Mouse (Mus musculus) midbrain, embryonic 14.5 days (tissue): Measurements from ENCODE around the gene Adgrl3. TPM values are rescaled to one million over a fixed set of nuclear protein-coding genes. Genes with fewer than 3 reads are reported as not detected.

Experiments
- microRNA-seq: library from miRNA; unstranded; fragments of <30 nt; microRNA quantifications from one replicate; pipeline ENCODE4, GENCODE M21; 2016
- polyA plus RNA-seq: library from polyadenylated mRNA; unstranded; fragments of >200 nt; fragmentation: Nextera tagmentation; extraction: Ambion mirVana; gene quantifications from 2 replicates; pipeline ENCODE4 v1.2.1, GENCODE M21; 2014

Gene Adgrl3
- polyA plus RNA-seq, 1 experiment from 2014 or later: 77.5 TPM

Small RNAs within 50 kb of the gene (microRNA-seq; reads per million reads assigned to microRNA genes)
- gene Gm22048: not detected
